ENCODE assay signal across 20 mouse cellular contexts in genomic region chr2:106911951-106912480, GRCm38 (mm10).
"Had no signal": no experiment of that assay in that cellular context is flagged by ENCODE, and none has a peak within 500 bp of the region (broad histone marks: within the 10 kb centered on the region; RNA-seq: fewer than 3 reads in every experiment).

No protein-coding gene starts in this region.

- H3K27ac ChIP-seq: limb, embryonic 12.5 days; liver, embryonic 12.5 days; liver, embryonic 15.5 days; lung, embryonic 15.5 days; midbrain, embryonic 12.5 days; midbrain, embryonic 15.5 days; neural tube, embryonic 13.5 days had no signal

- H3K9me3 ChIP-seq: limb, embryonic 12.5 days; liver, embryonic 12.5 days; liver, embryonic 15.5 days; lung, embryonic 15.5 days; midbrain, embryonic 12.5 days; midbrain, embryonic 15.5 days; neural tube, embryonic 13.5 days had no signal

- H3K4me2 ChIP-seq: limb, embryonic 12.5 days; liver, embryonic 12.5 days; liver, embryonic 15.5 days; lung, embryonic 15.5 days; midbrain, embryonic 12.5 days; midbrain, embryonic 15.5 days; neural tube, embryonic 13.5 days had no signal

- H3K36me3 ChIP-seq: limb, embryonic 12.5 days; liver, embryonic 12.5 days; liver, embryonic 15.5 days; lung, embryonic 15.5 days; midbrain, embryonic 12.5 days; midbrain, embryonic 15.5 days; neural tube, embryonic 13.5 days had no signal

- DNase-seq: kidney, adult 11 months; kidney, adult 8-10 months; kidney, postnatal 14 days; kidney, postnatal 4 days; liver; lung, adult 18-20 months; lung, postnatal 10 days; lung, postnatal 36 days; right cerebral cortex, adult 18-20 months; right cerebral cortex, postnatal 14 days; right cerebral cortex, postnatal 4 days; thymus, postnatal 36 days had no signal

- H3K4me1 ChIP-seq: liver, embryonic 12.5 days; liver, embryonic 15.5 days; lung, embryonic 15.5 days; megakaryocyte, embryonic 14.5 days; midbrain, embryonic 15.5 days; neural tube, embryonic 13.5 days had no signal

- H3K4me3 ChIP-seq: limb, embryonic 12.5 days; liver, embryonic 12.5 days; liver, embryonic 15.5 days; lung, embryonic 15.5 days; megakaryocyte, embryonic 14.5 days; midbrain, embryonic 12.5 days; midbrain, embryonic 15.5 days; neural tube, embryonic 13.5 days had no signal

- H3K9ac ChIP-seq: limb, embryonic 12.5 days; liver, embryonic 12.5 days; liver, embryonic 15.5 days; lung, embryonic 15.5 days; midbrain, embryonic 12.5 days; midbrain, embryonic 15.5 days; neural tube, embryonic 13.5 days had no signal

- ATAC-seq: liver, embryonic 12.5 days; midbrain, embryonic 15.5 days had no signal

- H3K27me3 ChIP-seq: limb, embryonic 12.5 days; liver, embryonic 12.5 days; liver, embryonic 15.5 days; lung, embryonic 15.5 days; megakaryocyte, embryonic 14.5 days; midbrain, embryonic 12.5 days; midbrain, embryonic 15.5 days; neural tube, embryonic 13.5 days had no signal
